Mouse (Mus musculus): ENCODE results near the gene Lzts2. TPM values are rescaled to one million over a fixed set of nuclear protein-coding genes. Genes with fewer than 3 reads are reported as not detected.

The Lzts2 gene
- polyA plus RNA-seq, 1 experiment from 2014 or later, result 80.5 TPM

GRCm38 (mm10) chr19:45045236-45045635, 31.0 kb downstream of the Lzts2 start:
- no peaks in the 10 kb centered on the region for H3K9me3 ChIP-seq (replicated peaks)
- H3K27me3 ChIP-seq, result peaks cover 19% of the 10 kb centered on the region
- 32% methylated on average over 15 of the region's 15 CpGs for WGBS
- H3K36me3 ChIP-seq, result no peaks in the 10 kb centered on the region
- peaks cover 31% of the 10 kb centered on the region for H3K4me1 ChIP-seq
- no peak overlapping the region for H3K9ac ChIP-seq
- H3K4me3 ChIP-seq (replicated peaks), result no peak overlapping the region
- no peak for ATAC-seq (ENCODE audit: insufficient number of reproducible peaks, low FRiP score, low TSS enrichment, low read depth)
- H3K27ac ChIP-seq (replicated peaks), result no peak overlapping the region
- H3K4me2 ChIP-seq (replicated peaks), result no peak overlapping the region

- peak within 1 kb of the TSS; percentile 61 for H3K4me3 ChIP-seq (replicated peaks)
- peaks cover 31% of the 10 kb centered on the region for H3K4me1 ChIP-seq
- H3K9me3 ChIP-seq (replicated peaks), result no peaks in the 10 kb centered on the region
- ATAC-seq (ENCODE audit: insufficient number of reproducible peaks, low FRiP score, low TSS enrichment, low read depth), result no peak
- 74% methylated on average over 5 of the region's 5 CpGs for WGBS
- peak within 1 kb of the TSS; percentile 91 for H3K4me2 ChIP-seq (replicated peaks)
- no peak within 1 kb of the TSS for H3K27ac ChIP-seq (replicated peaks)
- peaks cover 15% of the 10 kb centered on the region for H3K27me3 ChIP-seq
- no peak within 1 kb of the TSS for H3K9ac ChIP-seq
- no peaks in the 10 kb centered on the region for H3K36me3 ChIP-seq
Observed at GRCm38 (mm10) chr19:45045651-45046050, 31.4 kb downstream of the Lzts2 start, which contains the start of gene Pdzd7. Gene Pdzd7 (minus strand): TSS chr19:45045717.

GRCm38 (mm10) chr19:45046523-45047321, 32.5 kb downstream of the Lzts2 start:
- H3K4me2 ChIP-seq (replicated peaks), result peak overlapping the region; percentile 91
- peaks cover 5% of the 10 kb centered on the region for H3K36me3 ChIP-seq
- peaks cover 31% of the 10 kb centered on the region for H3K4me1 ChIP-seq
- peak; percentile 35; the same call in 1 of the 2 replicates for ATAC-seq (ENCODE audit: insufficient number of reproducible peaks, low FRiP score, low TSS enrichment, low read depth)
- peaks cover 15% of the 10 kb centered on the region for H3K27me3 ChIP-seq
- H3K4me3 ChIP-seq (replicated peaks), result peak overlapping the region; percentile 61
- peak overlapping the region; percentile 97 for H3K27ac ChIP-seq (replicated peaks)
- H3K9ac ChIP-seq, result 0 out of 2 replicates have a peak overlapping the region, but pooled peaks have one; percentile 29
- H3K9me3 ChIP-seq (replicated peaks), result no peaks in the 10 kb centered on the region
- WGBS, result 2% methylated on average over 34 of the region's 34 CpGs

GRCm38 (mm10) chr19:45047417-45047934, 33.3 kb downstream of the Lzts2 start, which contains the start of gene Sfxn3:
Gene Sfxn3 (plus strand): TSS chr19:45047503.
- Histone ChIP-seq H3K36me3 (peaks cover 12% of the 10 kb centered on the region), H3K4me2 (replicated peaks) (peak within 1 kb of the TSS; percentile 91), H3K4me1 (peaks cover 31% of the 10 kb centered on the region), H3K27ac (replicated peaks) (peak within 1 kb of the TSS; percentile 97), H3K27me3 (peaks cover 15% of the 10 kb centered on the region), H3K4me3 (replicated peaks) (peak within 1 kb of the TSS; percentile 61), H3K9me3 (replicated peaks) (no peaks in the 10 kb centered on the region), H3K9ac (peak within 1 kb of the TSS; percentile 29)
- under 1% methylated on average over 26 of the region's 26 CpGs for WGBS
- ATAC-seq (ENCODE audit: insufficient number of reproducible peaks, low FRiP score, low TSS enrichment, low read depth), result peak; percentile 77

- ATAC-seq (ENCODE audit: insufficient number of reproducible peaks, low FRiP score, low TSS enrichment, low read depth), result peak; percentile 67
- H3K27ac ChIP-seq (replicated peaks), result peak overlapping the region; percentile 97
- H3K9me3 ChIP-seq (replicated peaks), result no peaks in the 10 kb centered on the region
- peak overlapping the region; percentile 91 for H3K4me2 ChIP-seq (replicated peaks)
- H3K4me1 ChIP-seq, result peaks cover 31% of the 10 kb centered on the region
- 13% methylated on average over 11 of the region's 11 CpGs for WGBS
- H3K27me3 ChIP-seq, result peaks cover 15% of the 10 kb centered on the region; the same call in 1 of the 2 replicates
- H3K4me3 ChIP-seq (replicated peaks), result peak overlapping the region; percentile 61
- peak overlapping the region; percentile 29 for H3K9ac ChIP-seq
- peaks cover 18% of the 10 kb centered on the region for H3K36me3 ChIP-seq
Observed at GRCm38 (mm10) chr19:45047935-45048643, 33.9 kb downstream of the Lzts2 start.

GRCm38 (mm10) chr19:45048644-45049365, 34.6 kb downstream of the Lzts2 start:
- Histone ChIP-seq H3K27me3 (peaks cover 12% of the 10 kb centered on the region; the same call in 1 of the 2 replicates), H3K4me2 (replicated peaks) (peak overlapping the region; percentile 91), H3K36me3 (peaks cover 25% of the 10 kb centered on the region), H3K4me3 (replicated peaks) (peak overlapping the region; percentile 61), H3K4me1 (peaks cover 31% of the 10 kb centered on the region), H3K9ac (peak overlapping the region; percentile 29; the same call in 1 of the 2 replicates), H3K27ac (replicated peaks) (peak overlapping the region; percentile 97), H3K9me3 (replicated peaks) (no peaks in the 10 kb centered on the region)
- ATAC-seq (ENCODE audit: insufficient number of reproducible peaks, low FRiP score, low TSS enrichment, low read depth), result no peak
- 74% methylated on average over 12 of the region's 12 CpGs for WGBS

GRCm38 (mm10) chr19:45049523-45049922, 35.3 kb downstream of the Lzts2 start:
- 69% methylated on average over 9 of the region's 9 CpGs for WGBS
- Histone ChIP-seq H3K4me2 (replicated peaks) (no peak overlapping the region), H3K9ac (no peak overlapping the region)

GRCm38 (mm10) chr19:45053451-45053850, 39.2 kb downstream of the Lzts2 start:
- Histone ChIP-seq H3K27ac (replicated peaks) (no peak overlapping the region), H3K27me3 (no peaks in the 10 kb centered on the region), H3K36me3 (peaks cover 30% of the 10 kb centered on the region), H3K4me2 (replicated peaks) (no peak overlapping the region), H3K9me3 (replicated peaks) (no peaks in the 10 kb centered on the region), H3K4me1 (peaks cover 40% of the 10 kb centered on the region), H3K4me3 (replicated peaks) (no peak overlapping the region), H3K9ac (no peak overlapping the region)
- 93% methylated on average over 8 of the region's 8 CpGs for WGBS
- ATAC-seq (ENCODE audit: insufficient number of reproducible peaks, low FRiP score, low TSS enrichment, low read depth), result no peak

More at GRCm38 (mm10) chr19:45049523-45049922, 35.3 kb downstream of the Lzts2 start:
- Histone ChIP-seq H3K9me3 (replicated peaks) (no peaks in the 10 kb centered on the region), H3K27me3 (peaks cover 11% of the 10 kb centered on the region; the same call in 1 of the 2 replicates), H3K4me3 (replicated peaks) (no peak overlapping the region), H3K4me1 (peaks cover 37% of the 10 kb centered on the region), H3K36me3 (peaks cover 25% of the 10 kb centered on the region), H3K27ac (replicated peaks) (no peak overlapping the region)
- no peak for ATAC-seq (ENCODE audit: insufficient number of reproducible peaks, low FRiP score, low TSS enrichment, low read depth)

GRCm38 (mm10) chr19:45054892-45055690, 40.9 kb downstream of the Lzts2 start:
- peaks cover 30% of the 10 kb centered on the region for H3K36me3 ChIP-seq
- WGBS, result 71% methylated on average over 6 of the region's 6 CpGs

GRCm38 (mm10) chr19:45056364-45056763, 42.1 kb downstream of the Lzts2 start:
- H3K4me3 ChIP-seq (replicated peaks), result no peak overlapping the region
- no peak overlapping the region for H3K4me2 ChIP-seq (replicated peaks)
- H3K9me3 ChIP-seq (replicated peaks), result no peaks in the 10 kb centered on the region
- 49% methylated on average over 4 of the region's 4 CpGs for WGBS
- 0 out of 2 replicates have a peak overlapping the region, but pooled peaks have one; percentile 97 for H3K27ac ChIP-seq (replicated peaks)
- no peak for ATAC-seq (ENCODE audit: insufficient number of reproducible peaks, low FRiP score, low TSS enrichment, low read depth)
- H3K4me1 ChIP-seq, result peaks cover 36% of the 10 kb centered on the region
- peaks cover 30% of the 10 kb centered on the region for H3K36me3 ChIP-seq
- H3K27me3 ChIP-seq, result no peaks in the 10 kb centered on the region
- no peak overlapping the region for H3K9ac ChIP-seq

More at GRCm38 (mm10) chr19:45054892-45055690, 40.9 kb downstream of the Lzts2 start:
- Histone ChIP-seq H3K4me2 (replicated peaks) (no peak overlapping the region), H3K27ac (replicated peaks) (peak overlapping the region; percentile 65), H3K9me3 (replicated peaks) (no peaks in the 10 kb centered on the region), H3K9ac (no peak overlapping the region), H3K27me3 (no peaks in the 10 kb centered on the region), H3K4me1 (peaks cover 36% of the 10 kb centered on the region), H3K4me3 (replicated peaks) (no peak overlapping the region)
- no peak for ATAC-seq (ENCODE audit: insufficient number of reproducible peaks, low FRiP score, low TSS enrichment, low read depth)
